Mouse (Mus musculus) NIH3T3 (cell line): ENCODE results near the gene Dtx3.

ENCODE experiments used
- DNase-seq: peaks from one replicate; pipeline ENCODE4 v3.0.0-alpha.2; 2012; ENCODE audit warnings: low read depth

Gene Dtx3

GRCm38 (mm10) chr10:127195328-127196129 is at the start of gene Dtx3:
TSS of gene Dtx3 (minus strand) at chr10:127195728.
- DNase-seq: peak; percentile 75

- DNase-seq: no peak
Observed at GRCm38 (mm10) chr10:127238241-127238824, 42.8 kb upstream of the Dtx3 start.

- no peak for DNase-seq
Observed at GRCm38 (mm10) chr10:127236541-127236940, 41.0 kb upstream of the Dtx3 start.

GRCm38 (mm10) chr10:127233141-127233540 is 37.6 kb upstream of the Dtx3 start:
- DNase-seq: no peak

- DNase-seq: no peak
Observed at GRCm38 (mm10) chr10:127231741-127232140, 36.2 kb upstream of the Dtx3 start.

GRCm38 (mm10) chr10:127230693-127231092 is 35.2 kb upstream of the Dtx3 start:
- no peak for DNase-seq

GRCm38 (mm10) chr10:127228897-127229296 is 33.4 kb upstream of the Dtx3 start:
- peak; percentile 90 for DNase-seq

GRCm38 (mm10) chr10:127227163-127227562 is 31.6 kb upstream of the Dtx3 start:
- DNase-seq: no peak

GRCm38 (mm10) chr10:127226318-127226895 is 30.9 kb upstream of the Dtx3 start:
- peak; percentile 67 for DNase-seq

- no peak for DNase-seq
Observed at GRCm38 (mm10) chr10:127225732-127226131, 30.2 kb upstream of the Dtx3 start.

- DNase-seq: no peak
Observed at GRCm38 (mm10) chr10:127225213-127225612, 29.7 kb upstream of the Dtx3 start.

GRCm38 (mm10) chr10:127218339-127218738 is 22.8 kb upstream of the Dtx3 start:
- DNase-seq: no peak

GRCm38 (mm10) chr10:127217177-127217576 is 21.6 kb upstream of the Dtx3 start:
- DNase-seq: no peak

- no peak for DNase-seq
Observed at GRCm38 (mm10) chr10:127216456-127216855, 20.9 kb upstream of the Dtx3 start.

GRCm38 (mm10) chr10:127214422-127214803 is 18.9 kb upstream of the Dtx3 start:
- no peak for DNase-seq

- DNase-seq: peak; percentile 35
Observed at GRCm38 (mm10) chr10:127213704-127214421, 18.3 kb upstream of the Dtx3 start.

GRCm38 (mm10) chr10:127213272-127213671 is 17.7 kb upstream of the Dtx3 start:
- DNase-seq: no peak

- DNase-seq: peak; percentile 96
Observed at GRCm38 (mm10) chr10:127211414-127211854, 15.9 kb upstream of the Dtx3 start, which contains the start of gene Pip4k2c. TSS of gene Pip4k2c (minus strand) at chr10:127211585.

- peak; percentile 39 for DNase-seq
Observed at GRCm38 (mm10) chr10:127210961-127211405, 15.5 kb upstream of the Dtx3 start.

- no peak for DNase-seq
Observed at GRCm38 (mm10) chr10:127209928-127210570, 14.5 kb upstream of the Dtx3 start.

- no peak for DNase-seq
Observed at GRCm38 (mm10) chr10:127208921-127209320, 13.4 kb upstream of the Dtx3 start.

- DNase-seq: no peak
Observed at GRCm38 (mm10) chr10:127205373-127205772, 9.8 kb upstream of the Dtx3 start.
